Mouse (Mus musculus) forebrain, embryonic 14.5 days (tissue): ENCODE data around the gene Ctr9. TPM values are rescaled to one million over a fixed set of nuclear protein-coding genes. Genes with fewer than 3 reads are reported as not detected.

Experiments
- ATAC-seq: fragments of 200-750 bp; cut with Nextera tagmentation; 2 replicates; pipeline ENCODE4 v1.8.0; 2017; ENCODE audit warnings: mild to moderate bottlenecking, moderate library complexity
- DNase-seq: peaks from one replicate; pipeline ENCODE4 v3.0.0-alpha.2; 2015; ENCODE audit warnings: low spot score
- H3K27ac ChIP-seq: fragments of 300-500 bp; sonication (generic); 2 replicates; pipeline ENCODE4 v1.5.1; 2014; ENCODE audit warnings: low read depth, mild to moderate bottlenecking, control low read depth, low read length, moderate library complexity
- H3K27me3 ChIP-seq: fragments of 300-500 bp; sonication (generic); replicated peaks from 2 replicates; pipeline ENCODE4 v1.6.1; 2014; ENCODE audit warnings: low read length, control low read depth, mixed read lengths; ENCODE audit not compliant: control insufficient read depth, insufficient read depth
- H3K36me3 ChIP-seq: fragments of 300-500 bp; sonication (generic); 2 replicates; pipeline ENCODE4 v1.6.1; 2014; ENCODE audit warnings: low read length, control low read depth; ENCODE audit not compliant: control insufficient read depth, insufficient read depth
- H3K4me1 ChIP-seq: fragments of 300-500 bp; sonication (generic); 2 replicates; pipeline ENCODE4 v1.6.1; 2014; ENCODE audit warnings: antibody characterized with exemption, low read length, control low read depth; ENCODE audit not compliant: control insufficient read depth, insufficient read depth
- H3K4me2 ChIP-seq: fragments of 300-500 bp; sonication (generic); 2 replicates; pipeline ENCODE4 v1.6.1; 2014; ENCODE audit warnings: mild to moderate bottlenecking, control low read depth, low read length
- H3K4me3 ChIP-seq: fragments of 300-500 bp; sonication (generic); 2 replicates; pipeline ENCODE4 v1.5.1; 2014; ENCODE audit warnings: low read depth, low read length, control low read depth
- H3K9ac ChIP-seq: fragments of 300-500 bp; sonication (generic); 2 replicates; pipeline ENCODE4 v1.6.1; 2014; ENCODE audit warnings: mild to moderate bottlenecking, low read length, control low read depth, moderate library complexity
- H3K9me3 ChIP-seq: fragments of 300-500 bp; sonication (generic); replicated peaks from 2 replicates; pipeline ENCODE4 v1.6.1; 2016; ENCODE audit warnings: low read length, control low read depth, mixed read lengths; ENCODE audit not compliant: control insufficient read depth
- WGBS: fragments of 180-500 bp; shearing (Covaris S2); extraction: QIAGEN DNeasy Blood & Tissue Kit; methylation state at CpG from one replicate; pipeline ENCODE4 v1.1.7; 2014; 5-methylcytosine and 5-hydroxymethylcytosine counted together
- polyA plus RNA-seq: library from polyadenylated mRNA; unstranded; fragments of >200 nt; fragmentation: Nextera tagmentation; extraction: Ambion mirVana; gene quantifications from 2 replicates; pipeline ENCODE4 v1.2.1, GENCODE M21; 2014

Gene Ctr9
- polyA plus RNA-seq: 62.0 and 71.0 TPM in 2 replicates

DNA sequence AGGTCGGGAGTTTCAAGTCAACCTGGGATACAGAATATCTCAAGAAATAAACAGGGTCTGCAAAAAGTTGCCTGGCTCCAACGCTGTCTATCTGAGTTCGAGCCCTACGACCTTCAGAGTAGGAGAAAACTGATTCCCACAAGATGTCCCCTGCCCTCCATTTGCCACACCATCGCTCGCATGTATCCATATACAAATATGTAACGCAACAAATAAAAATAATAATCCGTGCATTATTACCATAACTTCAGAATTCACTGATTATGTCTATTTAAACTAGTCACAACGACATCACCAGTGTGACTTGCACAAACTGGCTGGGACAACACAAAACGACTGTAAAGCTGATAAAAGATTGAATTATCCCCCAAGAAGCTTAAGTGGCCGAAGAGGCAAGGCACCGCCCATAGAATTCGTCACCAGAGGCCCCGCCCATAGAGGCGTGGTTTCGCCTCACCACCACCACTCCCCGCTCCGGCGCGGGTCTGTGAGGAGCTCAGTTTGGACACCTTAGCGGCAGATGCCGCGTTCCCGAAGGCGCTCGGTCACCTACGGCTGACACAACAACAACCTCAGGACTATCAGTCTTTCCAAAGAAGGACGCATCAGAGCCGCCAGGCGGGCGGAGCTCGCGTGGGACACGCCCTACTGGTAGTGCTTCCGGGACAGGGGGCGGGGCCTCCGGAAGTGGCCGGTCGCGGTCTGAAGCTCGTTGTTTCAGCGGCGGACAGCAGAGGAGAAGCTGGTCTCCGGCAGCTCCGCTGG, at the start of gene Ctr9:
Ctr9 (plus strand) TSS at position 671 of the 765 bp plus-strand sequence.
- H3K27ac ChIP-seq: peak within 1 kb of the TSS; percentile 85
- peak within 1 kb of the TSS; percentile 84 for H3K4me2 ChIP-seq
- 7% methylated on average over 45 of the region's 45 CpGs for WGBS
- H3K4me1 ChIP-seq: peaks cover 10% of the 10 kb centered on the region
- peak within 1 kb of the TSS; percentile 82 for H3K9ac ChIP-seq
- H3K36me3 ChIP-seq: peaks cover 20% of the 10 kb centered on the region; the same call in 1 of the 2 replicates
- no peaks in the 10 kb centered on the region for H3K9me3 ChIP-seq
- H3K27me3 ChIP-seq: no peaks in the 10 kb centered on the region
- peak; percentile 98 for ATAC-seq
- DNase-seq: peak; percentile 93
- H3K4me3 ChIP-seq: peak within 1 kb of the TSS; percentile 92

DNA sequence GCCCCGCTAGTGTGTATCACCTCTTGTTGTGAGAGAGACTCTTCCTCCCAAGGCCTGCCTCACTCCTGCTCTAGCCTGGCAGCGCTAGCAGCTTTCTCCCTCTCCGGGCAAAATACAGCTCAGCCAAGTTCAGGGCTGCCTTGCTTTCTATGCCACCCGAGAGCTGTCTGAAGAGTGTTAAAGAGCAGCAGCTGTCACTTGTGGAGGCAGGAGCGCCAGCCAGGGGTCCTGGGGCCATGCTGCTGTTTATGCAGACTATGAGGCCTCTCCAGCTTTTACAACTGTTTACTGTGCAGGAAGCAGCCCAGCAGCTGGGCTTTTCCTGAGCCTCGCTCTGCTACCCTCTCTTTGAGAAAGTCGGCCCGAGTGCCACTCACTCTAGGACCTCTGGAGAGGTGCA, 47.7 kb upstream of the Ctr9 start:
- H3K9me3 ChIP-seq: no peaks in the 10 kb centered on the region
- H3K9ac ChIP-seq: no peak overlapping the region
- no peaks in the 10 kb centered on the region for H3K4me1 ChIP-seq
- H3K27ac ChIP-seq: no peak overlapping the region
- no peak overlapping the region for H3K4me2 ChIP-seq
- no peaks in the 10 kb centered on the region for H3K36me3 ChIP-seq
- no peaks in the 10 kb centered on the region for H3K27me3 ChIP-seq
- WGBS: 77% methylated on average over 8 of the region's 8 CpGs
- H3K4me3 ChIP-seq: no peak overlapping the region
- no peak for ATAC-seq
- peak; percentile 6 for DNase-seq

DNA sequence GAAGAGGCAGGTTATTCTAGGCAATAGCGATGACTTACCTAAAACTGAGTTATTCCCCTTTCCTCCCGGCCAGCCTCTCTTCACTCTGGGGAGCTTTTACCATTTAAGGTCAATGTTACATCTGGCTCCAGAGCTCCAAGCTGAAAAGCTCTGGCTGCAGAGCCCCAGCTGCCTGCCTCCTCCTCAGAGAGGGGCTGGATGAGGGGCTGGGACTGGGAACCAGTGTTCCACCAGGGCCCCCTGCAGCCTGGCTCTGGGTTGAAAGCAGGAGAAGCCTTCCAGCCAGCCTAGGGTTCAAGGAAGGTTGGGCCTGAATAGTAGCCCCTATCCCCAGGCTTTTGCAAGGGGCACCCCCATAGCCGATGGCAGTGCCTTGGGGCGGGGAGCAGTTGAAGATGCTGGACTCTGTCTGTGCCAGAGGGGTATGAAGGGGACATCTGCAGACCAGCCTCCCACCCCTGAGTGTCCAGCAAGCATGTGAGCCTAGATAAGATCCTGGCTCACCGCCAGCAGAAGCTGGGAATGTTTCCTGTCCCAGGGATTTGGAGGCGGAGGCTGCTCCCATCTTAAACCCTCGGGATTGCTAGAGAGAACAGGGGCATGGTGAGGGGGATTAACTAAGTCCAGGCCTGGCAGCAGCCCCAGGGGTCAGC, 46.6 kb upstream of the Ctr9 start, which contains the start of gene Mrvi1:
Mrvi1 (minus strand) TSS at position 409 of the 653 bp plus-strand sequence.
- no peaks in the 10 kb centered on the region for H3K36me3 ChIP-seq
- H3K4me2 ChIP-seq: no peak within 1 kb of the TSS
- no peak for DNase-seq
- no peak within 1 kb of the TSS for H3K4me3 ChIP-seq
- no peak within 1 kb of the TSS for H3K27ac ChIP-seq
- H3K4me1 ChIP-seq: no peaks in the 10 kb centered on the region
- 72% methylated on average over 7 of the region's 7 CpGs for WGBS
- no peaks in the 10 kb centered on the region for H3K9me3 ChIP-seq
- no peak for ATAC-seq
- no peaks in the 10 kb centered on the region for H3K27me3 ChIP-seq
- no peak within 1 kb of the TSS for H3K9ac ChIP-seq

DNA sequence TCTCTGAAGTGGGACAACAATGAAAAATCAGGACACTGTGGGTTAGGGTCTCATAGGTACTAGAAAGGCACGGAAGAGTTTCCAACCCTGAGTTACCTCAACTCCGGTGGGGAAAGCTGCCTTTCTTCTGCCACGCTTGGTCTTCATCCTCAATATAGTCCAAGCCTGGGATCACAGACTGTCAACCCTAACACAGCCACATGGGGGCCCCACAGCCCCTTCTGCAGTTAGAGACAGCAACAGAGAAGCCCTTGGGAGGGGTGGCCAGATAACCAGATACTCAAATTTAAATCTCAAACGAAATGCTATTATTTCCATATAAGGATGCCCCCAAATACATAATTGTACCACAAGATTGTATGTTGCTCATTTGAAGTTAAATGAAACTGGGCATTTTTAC, 46.0 kb upstream of the Ctr9 start:
- no peaks in the 10 kb centered on the region for H3K27me3 ChIP-seq
- H3K9ac ChIP-seq: no peak overlapping the region
- 64% methylated on average over 4 of the region's 4 CpGs for WGBS
- no peak overlapping the region for H3K27ac ChIP-seq
- H3K36me3 ChIP-seq: no peaks in the 10 kb centered on the region
- no peak for ATAC-seq
- no peak overlapping the region for H3K4me3 ChIP-seq
- no peak overlapping the region for H3K4me2 ChIP-seq
- no peak for DNase-seq
- no peaks in the 10 kb centered on the region for H3K9me3 ChIP-seq
- H3K4me1 ChIP-seq: no peaks in the 10 kb centered on the region

DNA sequence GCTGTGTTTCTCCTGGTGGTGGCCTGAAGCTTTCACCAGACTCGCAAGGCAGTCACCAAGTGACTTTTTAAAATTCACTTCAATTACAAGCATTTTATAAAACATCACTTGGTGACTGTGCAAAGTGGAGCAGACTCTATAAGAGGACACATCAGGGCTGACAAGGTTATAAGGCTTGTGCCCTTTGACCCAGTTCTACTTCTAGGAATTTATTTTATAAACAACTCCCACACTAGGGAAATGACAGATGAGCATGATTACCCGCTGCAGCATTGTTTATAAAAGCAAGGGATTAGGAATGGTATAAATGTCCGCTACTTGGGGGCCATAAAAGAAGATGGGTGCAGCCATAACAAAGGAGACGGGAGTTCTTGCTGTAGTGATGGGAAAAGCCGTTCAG, 45.1 kb upstream of the Ctr9 start:
- no peak overlapping the region for H3K27ac ChIP-seq
- H3K27me3 ChIP-seq: no peaks in the 10 kb centered on the region
- H3K9me3 ChIP-seq: no peaks in the 10 kb centered on the region
- no peaks in the 10 kb centered on the region for H3K4me1 ChIP-seq
- WGBS: 81% methylated on average over 5 of the region's 5 CpGs
- ATAC-seq (no peak), DNase-seq (no peak)
- no peak overlapping the region for H3K4me3 ChIP-seq
- H3K9ac ChIP-seq: no peak overlapping the region
- no peak overlapping the region for H3K4me2 ChIP-seq
- no peaks in the 10 kb centered on the region for H3K36me3 ChIP-seq

DNA sequence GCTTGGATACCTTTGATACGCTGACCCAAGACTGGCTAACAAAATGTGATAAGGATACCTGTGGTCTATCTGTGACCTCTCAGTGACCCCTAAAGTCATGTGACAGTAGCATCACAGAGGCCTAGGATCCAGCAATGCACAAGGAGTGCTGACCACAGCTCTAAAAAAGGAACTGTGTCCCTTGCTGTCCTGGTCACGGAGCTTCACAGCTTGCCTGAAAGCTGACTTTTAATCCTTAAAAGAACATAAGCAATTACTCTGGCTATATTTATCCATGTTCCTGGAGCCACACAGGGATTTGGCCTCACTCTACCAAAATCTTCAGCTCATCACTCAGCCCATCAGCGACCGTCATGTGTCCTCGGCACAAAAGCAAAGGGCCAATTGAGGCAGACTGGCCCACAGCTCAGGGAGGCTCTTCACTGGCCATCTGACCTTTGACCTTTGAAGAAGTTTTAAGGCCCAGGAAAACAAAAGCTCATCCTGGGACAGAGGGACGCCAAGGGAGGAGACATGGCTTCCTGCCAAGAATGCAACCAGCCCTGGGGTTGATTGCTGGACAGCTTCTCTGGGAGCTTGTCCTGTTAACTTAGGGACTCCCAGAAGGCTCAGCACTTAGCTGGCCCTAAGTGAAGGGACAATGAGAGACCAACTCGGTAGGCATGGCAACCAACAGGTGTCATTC, 43.0 kb upstream of the Ctr9 start:
- no peak for ATAC-seq
- 67% methylated on average over 7 of the region's 7 CpGs for WGBS
- Histone ChIP-seq H3K4me3 (no peak overlapping the region), H3K27ac (no peak overlapping the region), H3K9me3 (no peaks in the 10 kb centered on the region), H3K4me1 (no peaks in the 10 kb centered on the region), H3K9ac (no peak overlapping the region), H3K27me3 (no peaks in the 10 kb centered on the region), H3K36me3 (no peaks in the 10 kb centered on the region), H3K4me2 (no peak overlapping the region)
- DNase-seq: no peak

DNA sequence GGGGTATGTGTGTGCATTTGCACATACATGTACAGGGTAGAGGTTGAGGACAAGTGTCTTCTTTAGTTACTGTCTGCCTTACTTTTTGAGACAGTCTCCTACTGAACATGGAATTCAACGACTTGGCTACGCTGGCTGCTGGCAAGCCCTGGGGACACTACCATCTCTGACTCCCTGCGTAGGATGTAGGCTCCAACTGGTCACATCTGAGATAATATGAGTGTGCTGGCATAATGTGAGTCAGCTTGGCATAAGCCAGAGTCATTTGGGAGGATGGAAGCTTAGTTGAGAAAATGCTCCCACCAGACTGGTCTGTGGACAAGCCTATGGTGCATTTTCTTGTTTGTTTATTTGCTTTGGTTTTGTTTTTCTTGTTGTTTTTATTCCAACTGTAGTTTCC, 40.7 kb upstream of the Ctr9 start:
- no peaks in the 10 kb centered on the region for H3K36me3 ChIP-seq
- no peaks in the 10 kb centered on the region for H3K9me3 ChIP-seq
- WGBS: 93% methylated on average over 3 of the region's 3 CpGs
- H3K4me3 ChIP-seq: no peak overlapping the region
- H3K4me2 ChIP-seq: no peak overlapping the region
- ATAC-seq: no peak
- H3K4me1 ChIP-seq: no peaks in the 10 kb centered on the region
- no peak overlapping the region for H3K27ac ChIP-seq
- H3K9ac ChIP-seq: no peak overlapping the region
- no peak for DNase-seq
- no peaks in the 10 kb centered on the region for H3K27me3 ChIP-seq

DNA sequence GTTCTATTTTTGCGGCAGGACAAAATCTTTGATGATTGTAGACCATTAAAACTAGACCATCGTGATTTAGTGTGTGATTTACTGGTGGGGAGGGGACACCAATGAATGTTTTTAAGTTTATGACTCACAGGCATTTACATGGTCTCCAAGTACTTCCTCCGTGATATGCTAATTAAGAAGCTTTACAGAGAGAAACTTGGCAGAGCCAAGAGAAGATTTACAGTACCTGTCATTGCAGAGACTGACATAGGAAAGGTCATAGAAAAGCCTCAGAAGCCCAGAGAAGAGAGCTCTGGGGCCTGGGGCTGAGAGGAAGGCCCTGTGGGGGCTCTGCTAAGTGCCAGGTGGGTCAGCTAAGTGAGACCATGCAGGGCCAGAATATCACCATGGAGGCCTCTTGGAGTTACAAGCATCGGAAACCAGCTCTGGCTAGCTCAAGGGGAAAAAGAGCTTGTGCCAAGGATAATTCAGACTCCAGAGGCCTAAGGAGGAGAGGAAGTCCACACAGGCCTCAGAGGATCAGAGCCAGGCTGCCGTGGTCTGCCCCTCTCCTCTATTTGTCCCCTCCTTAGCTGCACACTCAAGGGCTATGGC, 39.4 kb upstream of the Ctr9 start:
- no peak for ATAC-seq
- DNase-seq: no peak
- no peak overlapping the region for H3K27ac ChIP-seq
- no peaks in the 10 kb centered on the region for H3K4me1 ChIP-seq
- WGBS: 79% methylated on average over 5 of the region's 5 CpGs
- no peak overlapping the region for H3K9ac ChIP-seq
- H3K9me3 ChIP-seq: no peaks in the 10 kb centered on the region
- H3K36me3 ChIP-seq: no peaks in the 10 kb centered on the region
- no peaks in the 10 kb centered on the region for H3K27me3 ChIP-seq
- H3K4me2 ChIP-seq: no peak overlapping the region
- H3K4me3 ChIP-seq: no peak overlapping the region
